Comparison of ENCODE assay signal across 8 mouse cellular contexts in the genomic region with DNA sequence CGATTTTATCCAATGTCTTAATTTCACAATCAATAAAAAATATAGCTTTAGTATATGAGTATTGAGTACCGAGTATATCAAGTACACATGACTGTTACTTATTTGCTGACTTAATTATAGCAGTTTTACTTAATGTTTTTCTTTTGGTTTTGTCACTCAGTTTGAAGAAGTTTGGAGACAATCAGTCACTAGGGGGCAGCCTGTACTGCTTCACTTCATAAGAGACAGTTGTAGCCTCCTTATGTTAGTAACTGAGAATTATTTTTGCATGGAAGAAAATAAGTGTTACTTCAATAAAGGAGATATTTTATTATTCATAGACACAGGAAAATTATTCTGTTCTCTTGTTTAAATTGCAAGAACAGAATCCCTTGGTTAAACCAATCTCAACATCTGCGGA.
DNase-seq lines count a peak whose midpoint lies in the region; ATAC-seq and TF ChIP-seq lines count a peak whose summit lies in the region.

No protein-coding gene starts in this region.

- 55% methylated on average over 3 of the region's 3 CpGs for WGBS in heart, embryonic 12.5 days

- peak; percentile 33 for DNase-seq in CD4-positive, CD25-positive, alpha-beta regulatory T cell, adult 2 months (ENCODE audit: low read depth, low spot score)
- peak; percentile 42 for DNase-seq in kidney, adult 9 months
- DNase-seq in kidney, adult 11 months = no peak
- DNase-seq in MEL (ENCODE audit: low read depth, low spot score) = peak; percentile 65
- peak; percentile 30 for DNase-seq in induced T-regulatory cell, adult 2 months (ENCODE audit: low read depth)
- DNase-seq in right cerebral cortex, postnatal 10 days (ENCODE audit: low spot score in 2 of 2) = peak; percentile 31 to 68

- no peaks in the 10 kb centered on the region for H3K36me3 ChIP-seq in MEL (ENCODE audit: control insufficient read depth in 1 of 2, insufficient read depth in 2 of 2, low read length in 2 of 2)
- no peaks in the 10 kb centered on the region for H3K36me3 ChIP-seq in heart, embryonic 12.5 days

- H3K4me3 ChIP-seq in MEL (ENCODE audit: control insufficient read depth in 1 of 2, insufficient read depth in 1 of 2, low read depth in 2 of 2, low read length in 2 of 2) = no peak overlapping the region
- H3K4me3 ChIP-seq in heart, embryonic 12.5 days = no peak overlapping the region

- TF ChIP-seq POLR2A in MEL (IDR thresholded peaks at IDR 0.05; ENCODE audit: control insufficient read depth in 1 of 2, insufficient read depth in 1 of 2, low read depth in 1 of 2, low read length in 2 of 2, poor library complexity in 1 of 2) = no peak

- peak; percentile 25 to 73 (median 30); a peak in 4 of 6 replicates for TF ChIP-seq CTCF in MEL (IDR thresholded peaks at IDR 0.05 in 2 of 3, conservative IDR thresholded peaks at IDR 0.05 in 1 of 3; ENCODE audit: control insufficient read depth in 1 of 3, insufficient read depth in 1 of 3, low read depth in 2 of 3, low read length in 3 of 3, poor library complexity in 1 of 3, severe bottlenecking in 1 of 3)

- no peaks in the 10 kb centered on the region for H3K79me2 ChIP-seq in MEL (ENCODE audit: control insufficient read depth, insufficient read depth, low read length, poor library complexity)

- no peak overlapping the region for H3K4me2 ChIP-seq in heart, embryonic 12.5 days

- no peaks in the 10 kb centered on the region for H3K4me1 ChIP-seq in MEL (ENCODE audit: control insufficient read depth in 1 of 2, insufficient read depth in 2 of 2, low read length in 2 of 2)
- H3K4me1 ChIP-seq in heart, embryonic 12.5 days (replicated peaks) = no peaks in the 10 kb centered on the region

- no peaks in the 10 kb centered on the region for H3K27me3 ChIP-seq in MEL (ENCODE audit: control insufficient read depth in 1 of 2, insufficient read depth in 2 of 2, low read length in 2 of 2)
- no peaks in the 10 kb centered on the region for H3K27me3 ChIP-seq in heart, embryonic 12.5 days (replicated peaks)

- H3K9ac ChIP-seq in MEL (ENCODE audit: control insufficient read depth, low read depth, low read length, poor library complexity, severe bottlenecking) = no peak overlapping the region
- H3K9ac ChIP-seq in heart, embryonic 12.5 days = no peak overlapping the region

- ATAC-seq in CD4-positive, CD25-positive, alpha-beta regulatory T cell, adult 4 months = no peak
- ATAC-seq in heart, embryonic 12.5 days (ENCODE audit: insufficient number of reproducible peaks, low FRiP score) = no peak

- no peaks in the 10 kb centered on the region for H3K9me3 ChIP-seq in MEL (replicated peaks; ENCODE audit: insufficient read depth, low read length)
- H3K9me3 ChIP-seq in heart, embryonic 12.5 days (replicated peaks) = no peaks in the 10 kb centered on the region

- no peak overlapping the region for H3K27ac ChIP-seq in MEL (ENCODE audit: control insufficient read depth, low read depth, low read length)
- H3K27ac ChIP-seq in heart, embryonic 12.5 days (ENCODE audit: poor library complexity, severe bottlenecking) = no peak overlapping the region

- no peak for TF ChIP-seq EP300 in MEL (IDR thresholded peaks at IDR 0.05; ENCODE audit: low read depth in 1 of 2, low read length in 2 of 2)

- peak; percentile 75 for TF ChIP-seq RAD21 in MEL (IDR thresholded peaks at IDR 0.05; ENCODE audit: low read depth, low read length)

TF ChIP-seq in MEL, 35 proteins besides CTCF, POLR2A, EP300 and RAD21:
- no peak for TF ChIP-seq E2F4 (IDR thresholded peaks at IDR 0.05; ENCODE audit: borderline replicate concordance, low read depth, low read length)
- TF ChIP-seq SMC3 (IDR thresholded peaks at IDR 0.05; ENCODE audit: low read depth, low read length) = peak; percentile 78
- peak; percentile 60 for TF ChIP-seq ZC3H11A (IDR thresholded peaks at IDR 0.05; ENCODE audit: low read depth, low read length)
TF ChIP-seq in MEL: peak in this region for 2.
